Comparison of ENCODE assay signal across 9 mouse cellular contexts in the genomic region with DNA sequence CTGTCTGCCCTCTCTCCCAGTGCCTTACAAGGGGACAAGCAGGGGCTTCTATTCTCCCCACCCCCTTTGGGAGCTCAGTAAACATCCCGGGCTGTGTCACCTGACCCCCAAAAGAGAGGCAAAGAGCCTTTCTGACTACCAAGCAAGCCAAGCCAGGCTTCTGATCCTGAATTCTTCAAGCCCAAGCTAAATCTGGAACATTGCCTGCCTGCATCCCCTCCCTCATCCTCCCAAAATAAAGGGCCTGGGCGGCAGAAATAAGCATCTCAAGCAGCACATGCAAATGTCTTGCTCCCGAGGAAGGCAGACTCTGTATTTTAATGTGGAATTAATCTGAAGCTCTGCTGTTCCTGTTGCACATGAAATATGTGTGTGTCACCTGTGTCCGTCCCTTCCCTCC.
"Had no signal": no experiment of that assay in that cellular context is flagged by ENCODE, and none has a peak within 500 bp of the region (broad histone marks: within the 10 kb centered on the region; RNA-seq: fewer than 3 reads in every experiment).

No protein-coding gene starts in this region.

- H3K4me3 ChIP-seq: kidney, embryonic 15.5 days; limb, embryonic 15.5 days; liver, embryonic 12.5 days; megakaryocyte, embryonic 14.5 days; midbrain, embryonic 15.5 days had no signal

- DNase-seq: right cerebral cortex, adult 18-20 months; right cerebral cortex, postnatal 25 days; thymus, postnatal 4 days had no signal

- H3K4me1 ChIP-seq: kidney, embryonic 15.5 days; liver, embryonic 12.5 days had no signal

- ATAC-seq: liver, embryonic 12.5 days; midbrain, embryonic 15.5 days had no signal

- H3K27ac ChIP-seq: limb, embryonic 15.5 days; liver, embryonic 12.5 days; midbrain, embryonic 15.5 days had no signal

- H3K4me2 ChIP-seq: kidney, embryonic 15.5 days; limb, embryonic 15.5 days; liver, embryonic 12.5 days; midbrain, embryonic 11.5 days; midbrain, embryonic 15.5 days had no signal

- H3K27me3 ChIP-seq: kidney, embryonic 15.5 days; limb, embryonic 15.5 days; liver, embryonic 12.5 days; midbrain, embryonic 15.5 days had no signal

- H3K9ac ChIP-seq: kidney, embryonic 15.5 days; limb, embryonic 15.5 days; liver, embryonic 12.5 days; midbrain, embryonic 15.5 days had no signal

- H3K9me3 ChIP-seq: kidney, embryonic 15.5 days; limb, embryonic 15.5 days; liver, embryonic 12.5 days; megakaryocyte, embryonic 14.5 days; midbrain, embryonic 15.5 days had no signal

- H3K36me3 ChIP-seq: kidney, embryonic 15.5 days; limb, embryonic 15.5 days; liver, embryonic 12.5 days; midbrain, embryonic 15.5 days had no signal
